Mouse (Mus musculus) megakaryocyte, embryonic 14.5 days (primary cell): ENCODE data around the gene Zdhhc17.

Source experiments
- FLI1 ChIP-seq: IDR thresholded peaks from 2 replicates; pipeline ENCODE4 v1.6.1; 2012; ENCODE audit warnings: low read length, inconsistent platforms, mixed read lengths
- GATA1 ChIP-seq: IDR thresholded peaks from 3 replicates; pipeline ENCODE4 v1.6.1; 2012; ENCODE audit warnings: mixed read lengths, low read length, inconsistent platforms, borderline replicate concordance

DNA sequence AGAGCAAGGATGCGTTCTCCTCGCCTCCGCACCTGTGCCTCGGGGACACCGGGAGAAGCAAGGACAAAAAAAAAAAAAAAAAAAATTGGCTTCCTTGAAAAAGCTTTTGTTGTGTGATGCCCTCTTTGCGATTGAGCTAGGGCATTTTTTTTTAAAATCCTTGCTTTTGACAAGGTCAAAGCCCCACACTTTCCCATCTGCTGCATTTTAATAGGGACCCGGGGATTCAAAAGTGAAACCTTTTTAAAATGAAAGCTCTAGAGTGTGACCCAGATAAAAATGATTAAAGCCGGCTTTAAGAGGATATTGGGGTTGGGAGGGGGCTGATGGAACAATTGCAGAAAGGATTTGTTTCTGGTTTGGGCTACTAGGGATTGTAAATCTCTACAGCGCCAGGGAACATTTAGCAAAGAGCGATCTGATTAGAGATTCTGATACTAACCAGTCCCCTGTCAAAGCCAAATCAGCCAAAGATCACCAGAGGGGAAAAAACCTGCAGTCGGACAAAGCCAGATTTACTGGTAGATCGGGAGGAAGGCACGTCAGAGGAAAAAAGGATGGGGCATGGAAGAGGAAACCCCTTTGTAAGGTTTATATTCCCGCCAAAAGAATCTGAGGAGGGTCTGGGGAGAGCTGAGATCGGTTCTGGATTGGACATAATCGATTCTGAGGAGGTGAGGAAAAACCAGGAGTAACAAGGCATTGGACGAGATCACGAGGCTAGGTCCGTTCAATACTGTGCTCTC, 713 bp upstream of the Zdhhc17 start:
- TF ChIP-seq GATA1 (no peak), FLI1 (no peak)
